Mouse (Mus musculus) kidney, adult 10 weeks (tissue): Measurements from ENCODE around the gene Bok. TPM values are rescaled to one million over a fixed set of nuclear protein-coding genes. Genes with fewer than 3 reads are reported as not detected.

Experiments
- polyA plus RNA-seq: library from polyadenylated mRNA; stranded (reverse); fragments of 350-450 nt; fragmentation: Illumina TruSeq; extraction: RNeasy Lipid Tissue Mini Kit (QIAGEN cat#74804); gene quantifications from one replicate; pipeline ENCODE4 v1.2.3, GENCODE M21; 2014; ENCODE audit warnings: low read depth, low replicate concordance

Bok gene
- polyA plus RNA-seq = 0.93 TPM

DNA sequence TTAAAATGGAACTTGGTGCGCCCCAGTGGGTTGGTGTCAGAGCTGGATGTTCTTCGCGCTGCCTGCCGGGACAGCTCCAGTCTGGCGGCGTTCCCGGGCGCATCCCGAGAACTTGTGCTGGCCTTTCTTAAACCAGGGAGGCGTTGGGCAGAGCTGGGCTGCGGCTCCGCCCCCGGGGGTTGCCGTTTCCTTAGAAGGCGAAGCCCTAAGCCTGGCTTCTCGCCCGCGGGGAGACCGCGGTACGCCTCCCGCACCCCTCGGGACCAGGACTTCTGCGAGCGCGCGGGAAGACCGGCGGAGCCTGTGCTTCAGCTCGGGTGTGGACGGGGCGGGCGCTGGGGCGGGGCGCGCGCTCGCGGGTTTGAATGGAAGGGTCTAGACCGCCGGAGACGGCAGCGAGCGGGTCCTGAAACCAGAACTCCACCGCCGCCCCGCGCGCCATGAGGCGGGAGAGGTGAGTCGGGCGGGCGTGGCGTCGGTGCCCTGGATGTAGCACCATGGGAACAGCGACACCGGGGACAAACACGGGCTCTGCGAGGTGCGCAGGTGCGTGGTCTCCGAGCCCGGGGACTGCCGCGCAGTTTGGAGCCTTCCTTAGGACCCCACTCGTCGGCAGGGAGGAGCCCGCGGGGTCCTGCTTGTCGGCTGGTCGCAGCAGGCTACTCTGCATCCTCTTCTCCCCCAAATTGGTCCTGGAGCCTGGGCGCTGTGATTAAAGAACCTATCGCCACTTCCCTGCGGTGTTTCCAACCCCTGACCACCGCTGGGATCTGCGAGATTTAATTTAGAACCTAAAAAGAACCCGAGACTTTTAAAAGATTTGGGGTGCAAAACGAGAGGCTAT, at the start of gene Bok:
Bok (plus strand) TSS at position 260 of the 844 bp plus-strand sequence.

DNA sequence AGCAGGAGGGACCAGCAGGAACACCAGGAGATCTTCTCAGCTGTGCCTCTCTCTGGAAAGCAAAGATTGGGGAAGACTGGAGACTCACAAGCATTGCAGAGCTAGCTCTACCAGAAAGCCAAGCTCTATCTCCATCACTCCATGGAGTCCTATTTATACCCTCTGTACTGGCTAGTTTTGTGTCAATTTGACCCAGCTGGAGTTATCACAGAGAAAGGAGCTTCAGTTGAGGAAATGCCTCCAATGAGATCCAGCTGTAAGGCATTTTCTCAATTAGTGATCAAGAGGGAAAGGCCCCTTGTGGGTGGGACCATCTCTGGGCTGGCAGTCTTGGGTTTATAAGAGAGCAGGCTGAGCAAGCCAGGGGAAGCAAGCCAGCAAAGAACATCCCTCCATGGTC, 26.9 kb upstream of the Bok start, which contains the start of gene Stk25:
Stk25 (minus strand) TSS at position 101 of the 400 bp plus-strand sequence.

Other genes starting within 250 kb of the Bok start
- 107 TPM for gene Hdlbp, start 206.8 kb upstream of the Bok start, polyA plus RNA-seq
- 16.4 TPM for gene Farp2, start 173.6 kb upstream of the Bok start, polyA plus RNA-seq
- 9.8 TPM for gene Stk25, start 27.0 kb upstream of the Bok start, polyA plus RNA-seq
- 35.9 TPM for gene Atg4b, start 65.8 kb downstream of the Bok start, polyA plus RNA-seq
- gene Thap4, start 69.2 kb downstream of the Bok start, polyA plus RNA-seq = 35.2 TPM
- 25.7 TPM for gene Dtymk, start 116.3 kb downstream of the Bok start, polyA plus RNA-seq
- 7.7 TPM for gene Ing5, start 118.3 kb downstream of the Bok start, polyA plus RNA-seq
- gene D2hgdh, start 139.2 kb downstream of the Bok start, polyA plus RNA-seq = 26.7 TPM
- not detected for gene Gal3st2, start 175.6 kb downstream of the Bok start, polyA plus RNA-seq
- gene Gal3st2b, start 232.7 kb downstream of the Bok start, polyA plus RNA-seq = not detected